Mouse (Mus musculus): Measurements from ENCODE around the gene Zc3h4. TPM values are rescaled to one million over a fixed set of nuclear protein-coding genes. Genes with fewer than 3 reads are reported as not detected.

Gene Zc3h4
- polyA plus RNA-seq, 1 experiment from 2014 or later: 14.2 TPM

GRCm38 (mm10) chr7:16465160-16465559 lies 64.5 kb downstream of the Zc3h4 start:
- no peaks in the 10 kb centered on the region for H3K4me1 ChIP-seq (ENCODE audit: control insufficient read depth, insufficient read depth, low read length)
- H3K27me3 ChIP-seq (ENCODE audit: control insufficient read depth, insufficient read depth, low read depth, low read length): peaks cover 15% of the 10 kb centered on the region
- no peak overlapping the region for H3K4me3 ChIP-seq (ENCODE audit: low read depth, low read length)
- H3K9ac ChIP-seq (ENCODE audit: low read depth, low read length): no peak overlapping the region
- H3K36me3 ChIP-seq (ENCODE audit: control insufficient read depth, insufficient read depth, low read length): no peaks in the 10 kb centered on the region
- no peak overlapping the region for H3K27ac ChIP-seq (ENCODE audit: low read length)
- H3K4me2 ChIP-seq (ENCODE audit: low read length): no peak overlapping the region
- no peaks in the 10 kb centered on the region for H3K9me3 ChIP-seq (replicated peaks; ENCODE audit: control insufficient read depth, low read length, poor library complexity, severe bottlenecking)
- ATAC-seq: peak; percentile 17; the same call in 1 of the 2 replicates
- WGBS: 10% methylated on average over 8 of the region's 8 CpGs

GRCm38 (mm10) chr7:16465568-16465967 lies 64.9 kb downstream of the Zc3h4 start:
- 89% methylated on average over 5 of the region's 5 CpGs for whole genome bisulfite sequencing
- H3K4me3 ChIP-seq (ENCODE audit: low read depth, low read length): no peak overlapping the region
- no peak overlapping the region for H3K27ac ChIP-seq (ENCODE audit: low read length)
- H3K4me2 ChIP-seq (ENCODE audit: low read length): no peak overlapping the region
- no peaks in the 10 kb centered on the region for H3K9me3 ChIP-seq (replicated peaks; ENCODE audit: control insufficient read depth, low read length, poor library complexity, severe bottlenecking)
- H3K4me1 ChIP-seq (ENCODE audit: control insufficient read depth, insufficient read depth, low read length): no peaks in the 10 kb centered on the region
- peaks cover 15% of the 10 kb centered on the region for H3K27me3 ChIP-seq (ENCODE audit: control insufficient read depth, insufficient read depth, low read depth, low read length)
- ATAC-seq: no peak
- no peaks in the 10 kb centered on the region for H3K36me3 ChIP-seq (ENCODE audit: control insufficient read depth, insufficient read depth, low read length)
- no peak overlapping the region for H3K9ac ChIP-seq (ENCODE audit: low read depth, low read length)

DNA sequence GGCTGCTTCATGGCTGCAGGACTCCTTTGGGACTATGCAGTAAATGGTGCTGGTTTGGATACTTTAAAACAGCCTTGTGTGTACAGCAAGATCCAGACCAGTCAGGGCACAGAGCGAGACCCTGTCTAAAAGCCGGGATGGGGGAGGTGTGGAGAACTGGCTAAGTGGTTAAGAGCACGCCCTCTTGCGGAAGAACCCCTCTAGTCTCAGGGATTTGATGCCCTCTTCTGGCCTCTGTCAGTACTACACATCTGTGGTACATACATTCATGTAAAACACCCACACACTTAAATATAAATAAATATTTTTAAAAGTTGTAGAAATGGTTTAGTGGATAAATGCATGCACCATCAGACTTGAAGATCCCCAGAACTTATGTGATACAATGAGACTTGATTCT lies 65.9 kb downstream of the Zc3h4 start:
- no peak overlapping the region for H3K27ac ChIP-seq (ENCODE audit: low read length)
- WGBS: 66% methylated on average over 4 of the region's 4 CpGs
- no peak overlapping the region for H3K9ac ChIP-seq (ENCODE audit: low read depth, low read length)
- H3K36me3 ChIP-seq (ENCODE audit: control insufficient read depth, insufficient read depth, low read length): no peaks in the 10 kb centered on the region
- no peaks in the 10 kb centered on the region for H3K9me3 ChIP-seq (replicated peaks; ENCODE audit: control insufficient read depth, low read length, poor library complexity, severe bottlenecking)
- ATAC-seq: no peak
- no peak overlapping the region for H3K4me2 ChIP-seq (ENCODE audit: low read length)
- H3K27me3 ChIP-seq (ENCODE audit: control insufficient read depth, insufficient read depth, low read depth, low read length): peaks cover 16% of the 10 kb centered on the region
- no peaks in the 10 kb centered on the region for H3K4me1 ChIP-seq (ENCODE audit: control insufficient read depth, insufficient read depth, low read length)
- H3K4me3 ChIP-seq (ENCODE audit: low read depth, low read length): no peak overlapping the region

- ATAC-seq: no peak
- Histone ChIP-seq H3K27ac (ENCODE audit: low read length) (no peak overlapping the region), H3K36me3 (ENCODE audit: control insufficient read depth, insufficient read depth, low read length) (no peaks in the 10 kb centered on the region), H3K9me3 (replicated peaks; ENCODE audit: control insufficient read depth, low read length, poor library complexity, severe bottlenecking) (no peaks in the 10 kb centered on the region), H3K4me3 (ENCODE audit: low read depth, low read length) (no peak overlapping the region), H3K27me3 (ENCODE audit: control insufficient read depth, insufficient read depth, low read depth, low read length) (peaks cover 21% of the 10 kb centered on the region), H3K4me2 (ENCODE audit: low read length) (no peak overlapping the region), H3K4me1 (ENCODE audit: control insufficient read depth, insufficient read depth, low read length) (no peaks in the 10 kb centered on the region), H3K9ac (ENCODE audit: low read depth, low read length) (no peak overlapping the region)
- WGBS: 28% methylated on average over 5 of the region's 5 CpGs
Measured at GRCm38 (mm10) chr7:16468115-16468514, 67.4 kb downstream of the Zc3h4 start.

- H3K36me3 ChIP-seq (ENCODE audit: control insufficient read depth, insufficient read depth, low read length): no peaks in the 10 kb centered on the region
- H3K4me1 ChIP-seq (ENCODE audit: control insufficient read depth, insufficient read depth, low read length): peaks cover 15% of the 10 kb centered on the region
- peaks cover 51% of the 10 kb centered on the region for H3K27me3 ChIP-seq (ENCODE audit: control insufficient read depth, insufficient read depth, low read depth, low read length)
- ATAC-seq: no peak
- 45% methylated on average over 9 of the region's 9 CpGs for WGBS
- no peak overlapping the region for H3K4me3 ChIP-seq (ENCODE audit: low read depth, low read length)
- no peak overlapping the region for H3K4me2 ChIP-seq (ENCODE audit: low read length)
- H3K27ac ChIP-seq (ENCODE audit: low read length): no peak overlapping the region
- H3K9ac ChIP-seq (ENCODE audit: low read depth, low read length): no peak overlapping the region
- H3K9me3 ChIP-seq (replicated peaks; ENCODE audit: control insufficient read depth, low read length, poor library complexity, severe bottlenecking): no peaks in the 10 kb centered on the region
Measured at GRCm38 (mm10) chr7:16471549-16471948, 70.8 kb downstream of the Zc3h4 start.

DNA sequence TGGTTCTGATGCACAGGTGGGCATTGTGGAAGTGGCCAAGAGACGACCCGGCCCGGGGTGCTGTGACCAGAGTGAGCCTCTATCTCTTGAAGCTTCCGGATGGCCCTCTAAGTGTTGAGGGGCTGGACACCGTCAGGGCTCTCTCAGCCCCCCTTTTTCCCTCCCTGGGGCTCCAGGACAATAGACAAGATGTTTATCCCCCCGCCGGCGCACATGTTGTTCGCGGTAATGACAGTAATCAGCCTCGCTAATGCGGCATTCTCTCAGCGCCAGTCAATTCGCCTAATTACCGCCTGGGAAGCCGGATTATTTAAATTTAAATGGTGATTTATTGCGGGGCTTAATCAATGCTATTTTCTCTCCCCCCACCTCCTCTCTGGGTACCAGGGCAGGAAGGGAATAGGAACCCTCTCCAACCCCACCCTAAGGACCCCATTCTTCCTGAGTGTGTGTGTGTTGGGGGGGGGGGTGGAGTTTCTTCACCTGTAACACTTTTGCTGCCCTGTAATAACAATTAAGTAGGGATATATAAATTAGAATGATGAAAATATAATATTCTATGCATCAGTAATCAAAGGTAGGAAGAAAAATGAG lies 71.5 kb downstream of the Zc3h4 start:
- Histone ChIP-seq H3K4me1 (ENCODE audit: control insufficient read depth, insufficient read depth, low read length) (peaks cover 15% of the 10 kb centered on the region), H3K9me3 (replicated peaks; ENCODE audit: control insufficient read depth, low read length, poor library complexity, severe bottlenecking) (no peaks in the 10 kb centered on the region), H3K9ac (ENCODE audit: low read depth, low read length) (no peak overlapping the region), H3K36me3 (ENCODE audit: control insufficient read depth, insufficient read depth, low read length) (no peaks in the 10 kb centered on the region), H3K27ac (ENCODE audit: low read length) (no peak overlapping the region), H3K4me3 (ENCODE audit: low read depth, low read length) (no peak overlapping the region), H3K27me3 (ENCODE audit: control insufficient read depth, insufficient read depth, low read depth, low read length) (peaks cover 57% of the 10 kb centered on the region), H3K4me2 (ENCODE audit: low read length) (no peak overlapping the region; the same call in 1 of the 2 replicates)
- ATAC-seq: no peak
- WGBS: 3% methylated on average over 17 of the region's 17 CpGs

DNA sequence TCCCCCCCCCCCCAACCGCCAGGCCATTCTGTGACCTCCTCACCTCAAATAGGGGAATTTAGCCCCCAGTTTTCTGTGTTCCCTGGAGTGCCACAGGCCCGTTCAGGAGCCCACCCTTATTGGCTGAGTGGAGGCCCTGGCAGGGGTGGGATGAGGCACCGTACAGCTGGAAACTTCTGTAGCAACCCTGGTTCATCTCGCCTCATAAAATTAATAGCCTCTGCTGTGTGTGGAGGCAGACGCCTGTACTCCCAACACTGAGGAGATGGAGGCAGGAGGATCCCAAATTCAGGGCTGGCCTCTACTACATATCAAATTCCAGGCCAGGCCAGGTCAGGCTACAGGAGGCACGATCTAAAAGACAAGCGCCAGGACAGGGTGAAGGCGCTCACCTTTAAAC lies 73.1 kb downstream of the Zc3h4 start:
- WGBS: 70% methylated on average over 8 of the region's 8 CpGs

DNA sequence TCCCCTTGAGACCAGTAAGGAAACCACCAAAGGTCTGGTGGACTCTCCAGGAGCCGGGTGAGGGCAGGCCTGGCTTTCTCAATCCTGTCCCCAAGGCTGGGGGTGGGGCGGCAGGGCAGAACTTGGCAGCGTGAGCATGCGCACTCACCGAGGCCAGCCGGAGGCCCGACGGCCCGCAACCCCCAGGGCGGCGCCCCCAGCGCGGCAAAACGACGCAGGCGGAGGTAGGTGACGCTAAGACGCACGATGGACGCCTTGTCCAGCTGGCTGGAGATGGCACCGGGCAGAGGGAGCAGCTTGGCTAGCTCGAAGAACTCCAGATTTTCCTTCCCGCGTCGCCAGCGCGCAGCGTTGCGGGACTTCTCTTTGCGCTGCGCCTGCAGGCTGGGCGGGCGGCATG lies 73.7 kb downstream of the Zc3h4 start:
- H3K27ac ChIP-seq (ENCODE audit: low read length): no peak overlapping the region
- peaks cover 15% of the 10 kb centered on the region for H3K4me1 ChIP-seq (ENCODE audit: control insufficient read depth, insufficient read depth, low read length)
- peak overlapping the region; percentile 20; the same call in 1 of the 2 replicates for H3K4me3 ChIP-seq (ENCODE audit: low read depth, low read length)
- 4% methylated on average over 33 of the region's 33 CpGs for WGBS
- ATAC-seq: no peak
- no peaks in the 10 kb centered on the region for H3K36me3 ChIP-seq (ENCODE audit: control insufficient read depth, insufficient read depth, low read length)
- H3K27me3 ChIP-seq (ENCODE audit: control insufficient read depth, insufficient read depth, low read depth, low read length): peaks cover 59% of the 10 kb centered on the region
- peak overlapping the region; percentile 41 for H3K4me2 ChIP-seq (ENCODE audit: low read length)
- H3K9ac ChIP-seq (ENCODE audit: low read depth, low read length): no peak overlapping the region
- no peaks in the 10 kb centered on the region for H3K9me3 ChIP-seq (replicated peaks; ENCODE audit: control insufficient read depth, low read length, poor library complexity, severe bottlenecking)

More for the DNA sequence above, 73.1 kb downstream of the Zc3h4 start:
- H3K4me2 ChIP-seq (ENCODE audit: low read length): no peak overlapping the region
- no peak overlapping the region for H3K9ac ChIP-seq (ENCODE audit: low read depth, low read length)
- H3K9me3 ChIP-seq (replicated peaks; ENCODE audit: control insufficient read depth, low read length, poor library complexity, severe bottlenecking): no peaks in the 10 kb centered on the region
- no peaks in the 10 kb centered on the region for H3K36me3 ChIP-seq (ENCODE audit: control insufficient read depth, insufficient read depth, low read length)
- no peak overlapping the region for H3K27ac ChIP-seq (ENCODE audit: low read length)
- peaks cover 15% of the 10 kb centered on the region for H3K4me1 ChIP-seq (ENCODE audit: control insufficient read depth, insufficient read depth, low read length)
- H3K27me3 ChIP-seq (ENCODE audit: control insufficient read depth, insufficient read depth, low read depth, low read length): peaks cover 60% of the 10 kb centered on the region
- ATAC-seq: no peak
- H3K4me3 ChIP-seq (ENCODE audit: low read depth, low read length): no peak overlapping the region

DNA sequence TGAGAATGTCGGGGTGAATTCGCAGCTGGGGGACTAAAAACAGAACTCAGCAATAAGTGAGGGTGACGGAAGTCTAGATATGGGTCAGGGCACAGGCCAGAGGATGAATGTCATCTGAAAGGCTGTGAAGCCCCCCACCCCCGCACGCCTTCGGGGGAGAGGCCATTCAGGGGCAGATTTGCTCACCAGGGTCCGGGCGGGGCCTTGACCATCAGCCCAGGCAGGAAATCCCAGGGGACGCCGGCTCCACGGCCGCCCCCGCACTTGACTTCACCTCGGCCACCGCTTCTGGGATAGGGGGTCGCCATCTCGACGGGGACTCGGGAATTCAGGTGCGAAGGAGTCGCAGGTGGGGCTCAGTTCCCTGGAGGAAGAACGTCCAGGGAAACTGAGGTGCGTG lies 74.6 kb downstream of the Zc3h4 start:
- Histone ChIP-seq H3K36me3 (ENCODE audit: control insufficient read depth, insufficient read depth, low read length) (no peaks in the 10 kb centered on the region), H3K9ac (ENCODE audit: low read depth, low read length) (peak overlapping the region; percentile 38), H3K27me3 (ENCODE audit: control insufficient read depth, insufficient read depth, low read depth, low read length) (peaks cover 57% of the 10 kb centered on the region), H3K9me3 (replicated peaks; ENCODE audit: control insufficient read depth, low read length, poor library complexity, severe bottlenecking) (no peaks in the 10 kb centered on the region), H3K4me1 (ENCODE audit: control insufficient read depth, insufficient read depth, low read length) (peaks cover 15% of the 10 kb centered on the region), H3K27ac (ENCODE audit: low read length) (no peak overlapping the region), H3K4me2 (ENCODE audit: low read length) (peak overlapping the region; percentile 70), H3K4me3 (ENCODE audit: low read depth, low read length) (peak overlapping the region; percentile 39)
- WGBS: 5% methylated on average over 23 of the region's 23 CpGs
- no peak for ATAC-seq
